Mouse (Mus musculus): ENCODE data around the gene Gm5617. TPM values are rescaled to one million over a fixed set of nuclear protein-coding genes. Genes with fewer than 3 reads are reported as not detected.
"Not testable (repeated sequence)": the region's sequence is repeated elsewhere in the genome, so short reads cannot be mapped to it uniquely, and the experiment has no call there.

The Gm5617 gene
- polyA plus RNA-seq, 1 experiment = 7.9 TPM

DNA sequence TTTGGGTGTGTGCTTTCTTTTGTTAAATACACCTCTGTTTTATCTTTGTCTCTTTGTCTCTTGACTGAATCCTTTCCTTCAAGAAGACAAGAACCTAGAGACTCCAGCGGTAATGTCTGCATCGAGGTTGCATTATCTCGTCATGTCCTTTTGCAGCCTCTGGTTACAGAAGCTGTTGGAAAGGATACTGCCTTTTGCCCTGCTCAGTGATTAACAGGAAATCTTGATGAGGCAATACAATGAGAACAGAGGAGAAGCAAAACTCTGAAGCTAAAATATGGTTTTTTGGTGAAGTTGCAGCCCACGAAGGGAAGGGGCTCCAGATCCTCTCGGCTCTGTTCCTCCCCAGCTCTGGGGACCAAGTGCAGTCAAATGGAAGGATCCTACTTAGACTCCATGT is 14.9 kb downstream of the Gm5617 start:
- WGBS = 30% methylated on average over 5 of the region's 5 CpGs
- TF ChIP-seq CTCF (IDR thresholded peaks at IDR 0.05; ENCODE audit: control insufficient read depth, insufficient read depth, low read length) = no peak
- TF ChIP-seq POLR2A (IDR thresholded peaks at IDR 0.05; ENCODE audit: borderline replicate concordance, control insufficient read depth, low read depth, low read length) = no peak
- Histone ChIP-seq H3K27ac (ENCODE audit: control insufficient read depth, insufficient read depth, low read depth, low read length, poor library complexity) (no peak overlapping the region), H3K4me3 (replicated peaks; ENCODE audit: control insufficient read depth, low read depth, low read length) (no peak overlapping the region), H3K4me1 (ENCODE audit: control insufficient read depth, insufficient read depth, low read length) (no peaks in the 10 kb centered on the region; the same call in 1 of the 2 replicates)

DNA sequence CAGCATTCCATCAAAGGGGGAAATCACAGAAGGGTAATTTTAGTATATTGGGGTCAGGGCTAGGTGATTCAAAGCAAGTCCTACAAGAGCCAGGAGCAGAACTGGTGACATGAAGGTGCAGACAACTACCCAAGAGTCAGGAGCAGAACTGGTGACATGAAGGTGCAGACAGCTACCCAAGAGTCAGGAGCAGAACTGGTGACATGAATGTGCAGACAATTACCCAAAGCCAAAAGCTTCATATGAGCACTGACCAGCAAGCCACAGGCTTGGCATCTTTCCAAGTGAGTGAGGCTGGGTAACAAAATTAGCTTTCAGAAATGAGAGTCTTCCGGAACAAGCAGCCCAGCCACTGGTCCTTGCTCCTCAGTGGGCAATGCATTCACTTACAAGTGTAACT is 20.1 kb downstream of the Gm5617 start:
- TF ChIP-seq POLR2A (IDR thresholded peaks at IDR 0.05; ENCODE audit: borderline replicate concordance, control insufficient read depth, low read depth, low read length) = no peak
- no peak for TF ChIP-seq CTCF (IDR thresholded peaks at IDR 0.05; ENCODE audit: control insufficient read depth, insufficient read depth, low read length)
- H3K4me3 ChIP-seq (replicated peaks; ENCODE audit: control insufficient read depth, low read depth, low read length) = no peak overlapping the region
- WGBS = 3% methylated on average over 1 of the region's 1 CpGs
- no peaks in the 10 kb centered on the region; the same call in 1 of the 2 replicates for H3K4me1 ChIP-seq (ENCODE audit: control insufficient read depth, insufficient read depth, low read length)
- H3K27ac ChIP-seq (ENCODE audit: control insufficient read depth, insufficient read depth, low read depth, low read length, poor library complexity) = no peak overlapping the region

DNA sequence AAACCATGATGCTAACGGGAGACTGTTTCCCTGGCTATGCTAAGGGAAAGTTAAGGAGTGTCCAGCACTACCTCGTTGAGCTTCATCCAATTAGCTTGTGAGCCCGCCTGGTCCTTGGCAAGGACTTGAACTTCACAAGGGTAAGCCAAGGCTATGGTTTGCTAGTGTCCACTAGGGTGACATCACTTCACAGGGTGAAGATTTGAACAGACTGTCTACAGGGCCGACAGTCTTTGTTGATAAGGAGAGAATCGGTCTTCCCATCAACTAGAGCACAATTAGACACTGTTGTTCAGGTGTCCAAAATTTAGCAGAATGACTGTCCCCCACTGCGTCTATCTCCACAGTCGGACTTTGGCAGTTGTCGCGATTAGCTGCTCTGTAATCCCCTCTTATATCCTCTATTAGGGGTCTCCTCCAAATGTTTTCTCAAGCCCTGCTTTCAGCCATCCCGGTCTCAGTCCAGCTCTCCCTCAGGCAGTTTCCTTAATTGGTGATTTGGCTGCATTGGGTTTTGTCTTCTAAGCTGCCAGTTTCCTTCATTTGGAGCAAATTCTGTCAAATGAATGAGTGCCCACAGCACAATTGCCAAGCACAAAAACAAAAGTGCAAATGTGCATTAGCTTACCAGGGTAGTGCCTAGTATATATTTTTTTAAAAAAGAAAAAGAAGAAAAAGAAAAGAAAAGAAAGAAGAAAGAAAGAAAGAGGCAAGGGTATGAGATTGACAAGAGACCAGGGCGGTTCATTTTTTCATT is 21.6 kb downstream of the Gm5617 start:
- no peaks in the 10 kb centered on the region; the same call in 1 of the 2 replicates for H3K4me1 ChIP-seq (ENCODE audit: control insufficient read depth, insufficient read depth, low read length)
- TF ChIP-seq POLR2A (IDR thresholded peaks at IDR 0.05; ENCODE audit: borderline replicate concordance, control insufficient read depth, low read depth, low read length) (no peak), CTCF (IDR thresholded peaks at IDR 0.05; ENCODE audit: control insufficient read depth, insufficient read depth, low read length) (no peak)
- H3K4me3 ChIP-seq (replicated peaks; ENCODE audit: control insufficient read depth, low read depth, low read length) = no peak overlapping the region
- 86% methylated on average over 11 of the region's 11 CpGs for WGBS
- no peak overlapping the region for H3K27ac ChIP-seq (ENCODE audit: control insufficient read depth, insufficient read depth, low read depth, low read length, poor library complexity)

DNA sequence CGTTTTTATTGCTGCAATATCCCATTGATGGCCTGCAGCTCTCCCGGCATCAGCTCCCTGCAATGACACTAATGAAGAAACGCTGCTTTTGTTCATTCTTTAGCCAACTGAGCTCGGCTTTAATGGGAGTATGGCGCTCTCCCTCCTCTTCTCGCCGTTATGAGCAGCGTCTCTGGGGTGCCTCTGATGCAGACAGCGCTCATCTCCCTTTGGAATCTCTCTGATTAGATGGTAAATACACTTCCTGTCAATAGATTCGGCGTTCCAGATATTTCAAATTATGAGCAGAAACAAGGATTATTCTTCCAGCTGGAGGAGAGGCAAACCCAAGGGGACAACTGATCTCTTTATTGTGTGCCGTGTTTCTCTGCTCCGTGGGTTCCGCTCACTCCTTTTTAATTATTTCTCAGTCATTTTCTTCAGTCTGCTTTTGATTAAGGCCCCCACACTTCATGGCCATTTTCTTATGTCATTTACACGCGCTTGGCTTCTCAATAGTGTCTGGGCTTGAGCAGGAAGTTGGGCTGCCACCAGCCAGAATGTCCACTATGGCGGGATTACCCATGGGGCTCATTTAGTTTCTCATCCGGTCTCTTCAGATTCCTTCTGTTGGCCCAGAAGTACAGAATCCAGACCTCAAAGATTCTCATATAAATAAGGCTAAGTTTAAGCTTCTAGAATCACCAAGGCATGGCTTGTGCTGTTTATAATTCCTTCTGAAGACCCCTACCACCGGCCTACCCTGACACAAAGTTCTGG is 22.3 kb downstream of the Gm5617 start:
- Histone ChIP-seq H3K4me1 (ENCODE audit: control insufficient read depth, insufficient read depth, low read length) (no peaks in the 10 kb centered on the region; the same call in 1 of the 2 replicates), H3K27ac (ENCODE audit: control insufficient read depth, insufficient read depth, low read depth, low read length, poor library complexity) (no peak overlapping the region), H3K4me3 (replicated peaks; ENCODE audit: control insufficient read depth, low read depth, low read length) (no peak overlapping the region)
- 85% methylated on average over 19 of the region's 19 CpGs for WGBS
- TF ChIP-seq POLR2A (IDR thresholded peaks at IDR 0.05; ENCODE audit: borderline replicate concordance, control insufficient read depth, low read depth, low read length) = no peak
- no peak for TF ChIP-seq CTCF (IDR thresholded peaks at IDR 0.05; ENCODE audit: control insufficient read depth, insufficient read depth, low read length)

DNA sequence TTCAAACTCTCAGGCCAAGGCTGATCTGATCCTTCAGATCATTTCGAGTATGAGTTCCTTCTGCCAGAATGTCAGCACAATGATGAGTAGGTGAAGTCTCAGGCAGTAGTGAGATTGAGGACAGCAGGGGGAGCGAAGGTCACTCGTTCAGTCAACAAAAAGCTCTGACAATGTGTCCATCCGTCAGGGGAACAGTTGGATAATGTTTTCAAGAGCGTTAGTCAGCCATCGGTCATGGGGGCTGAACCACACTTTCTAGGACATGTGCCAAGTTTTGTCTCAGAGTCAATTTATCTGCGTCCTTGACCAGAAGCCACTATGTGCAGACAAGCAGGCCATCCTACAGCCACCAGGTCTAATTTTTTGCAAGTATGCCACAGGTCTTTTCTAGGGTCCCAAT is 25.2 kb downstream of the Gm5617 start:
- not testable (repeated sequence) for H3K4me1 ChIP-seq (ENCODE audit: control insufficient read depth, insufficient read depth, low read length)
- 15% methylated on average over 3 of the region's 7 CpGs for WGBS

DNA sequence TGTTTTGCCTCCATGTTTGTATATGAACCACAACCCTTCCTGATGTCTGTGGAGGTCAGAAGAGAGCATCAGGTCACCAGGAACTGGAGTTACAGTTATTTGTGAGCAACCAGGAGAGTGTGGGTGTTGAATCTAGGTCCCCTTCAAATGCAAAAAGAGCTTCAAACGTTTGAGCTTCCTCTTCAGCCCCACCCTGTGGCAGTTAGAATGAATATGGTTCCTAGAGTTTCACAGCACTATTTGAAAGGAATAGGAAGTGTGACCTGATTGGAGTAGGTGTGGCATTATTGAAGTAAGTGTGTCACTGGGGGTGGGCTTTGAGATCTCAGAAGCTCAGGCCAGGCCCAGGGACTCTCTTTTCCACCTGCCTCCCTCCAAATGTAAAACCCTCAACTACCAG is 30.3 kb downstream of the Gm5617 start:
- 0% methylated on average over 1 of the region's 1 CpGs for WGBS
- no peak for TF ChIP-seq POLR2A (IDR thresholded peaks at IDR 0.05; ENCODE audit: borderline replicate concordance, control insufficient read depth, low read depth, low read length)
- no peak for TF ChIP-seq CTCF (IDR thresholded peaks at IDR 0.05; ENCODE audit: control insufficient read depth, insufficient read depth, low read length)

More for the DNA sequence above, 25.2 kb downstream of the Gm5617 start:
- H3K4me3 ChIP-seq (replicated peaks; ENCODE audit: control insufficient read depth, low read depth, low read length); H3K27ac ChIP-seq (ENCODE audit: control insufficient read depth, insufficient read depth, low read depth, low read length, poor library complexity): not testable (repeated sequence)

DNA sequence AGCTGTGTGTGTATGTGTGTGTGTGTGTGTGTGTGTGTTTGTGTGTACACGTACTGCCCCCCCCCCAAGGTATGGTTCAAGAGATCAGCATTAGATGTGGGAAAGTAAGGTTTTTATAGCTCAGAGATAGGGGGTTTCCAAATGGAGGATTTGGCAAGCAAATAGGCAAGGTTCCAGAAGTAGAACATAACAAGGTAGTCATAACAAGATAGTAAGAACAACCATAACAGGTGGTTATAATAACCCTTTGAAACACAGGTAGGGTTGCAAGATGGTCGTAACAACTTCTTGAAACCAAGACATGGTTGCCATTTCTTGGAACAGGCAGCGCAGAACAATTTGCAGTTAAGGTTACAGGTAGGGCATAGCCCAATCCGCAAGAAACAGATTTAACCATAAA is 31.3 kb downstream of the Gm5617 start:
- Histone ChIP-seq H3K4me3 (replicated peaks; ENCODE audit: control insufficient read depth, low read depth, low read length) (no peak overlapping the region), H3K27ac (ENCODE audit: control insufficient read depth, insufficient read depth, low read depth, low read length, poor library complexity) (no peak overlapping the region), H3K4me1 (ENCODE audit: control insufficient read depth, insufficient read depth, low read length) (no peaks in the 10 kb centered on the region)
- no peak for TF ChIP-seq CTCF (IDR thresholded peaks at IDR 0.05; ENCODE audit: control insufficient read depth, insufficient read depth, low read length)
- no peak for TF ChIP-seq POLR2A (IDR thresholded peaks at IDR 0.05; ENCODE audit: borderline replicate concordance, control insufficient read depth, low read depth, low read length)
- WGBS = 87% methylated on average over 4 of the region's 4 CpGs

More for the DNA sequence above, 30.3 kb downstream of the Gm5617 start:
- no peak overlapping the region for H3K27ac ChIP-seq (ENCODE audit: control insufficient read depth, insufficient read depth, low read depth, low read length, poor library complexity)
- no peaks in the 10 kb centered on the region for H3K4me1 ChIP-seq (ENCODE audit: control insufficient read depth, insufficient read depth, low read length)
- H3K4me3 ChIP-seq (replicated peaks; ENCODE audit: control insufficient read depth, low read depth, low read length) = no peak overlapping the region

DNA sequence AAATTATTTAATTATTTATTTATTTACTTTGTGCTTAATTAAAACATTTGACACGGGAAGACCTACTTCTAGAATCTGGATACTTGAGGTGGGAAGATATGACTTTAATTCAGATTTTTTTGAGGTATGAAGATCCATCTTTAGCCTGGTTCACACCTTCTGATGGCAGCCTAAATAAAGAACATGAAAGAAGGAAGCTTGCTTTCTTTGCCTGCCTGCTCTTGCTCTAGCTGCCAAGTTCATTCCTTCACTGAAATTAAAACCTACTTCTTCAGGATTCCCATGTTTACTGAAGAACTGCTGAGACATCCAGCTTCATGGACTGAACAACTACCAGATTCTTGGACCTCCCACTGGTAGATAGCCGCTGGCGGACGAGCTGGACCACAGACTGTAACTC is 36.1 kb downstream of the Gm5617 start:
- Histone ChIP-seq H3K4me1 (ENCODE audit: control insufficient read depth, insufficient read depth, low read length) (peaks cover 5% of the 10 kb centered on the region), H3K27ac (ENCODE audit: control insufficient read depth, insufficient read depth, low read depth, low read length, poor library complexity) (no peak overlapping the region), H3K4me3 (replicated peaks; ENCODE audit: control insufficient read depth, low read depth, low read length) (no peak overlapping the region)
- TF ChIP-seq CTCF (IDR thresholded peaks at IDR 0.05; ENCODE audit: control insufficient read depth, insufficient read depth, low read length) (no peak), POLR2A (IDR thresholded peaks at IDR 0.05; ENCODE audit: borderline replicate concordance, control insufficient read depth, low read depth, low read length) (no peak)
- 86% methylated on average over 4 of the region's 4 CpGs for WGBS

All from bone marrow, adult 2 months (tissue).